Mouse (Mus musculus): ENCODE measurements around the gene Gm2163.
"Not testable (repeated sequence)": the region's sequence is repeated elsewhere in the genome, so short reads cannot be mapped to it uniquely, and the experiment has no call there.

The Gm2163 gene

DNA sequence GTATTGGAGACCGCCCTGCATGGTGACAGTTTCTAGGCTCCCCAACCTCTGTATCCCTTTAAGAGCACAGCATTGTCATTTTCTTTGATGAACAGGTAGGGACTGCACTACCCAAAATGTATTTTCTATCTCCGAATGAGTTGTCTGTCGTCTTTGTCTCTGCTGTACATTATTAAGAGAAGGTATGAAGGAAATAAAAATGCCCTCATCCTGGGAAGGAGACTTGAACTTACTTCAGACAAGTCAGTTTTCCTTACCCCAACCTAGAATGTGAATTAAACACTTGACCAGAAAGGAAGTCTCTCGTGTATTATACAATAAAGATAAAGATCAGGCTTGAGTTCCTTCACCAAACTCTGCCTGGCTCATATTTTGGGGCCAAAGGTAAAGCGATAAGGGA, at the start of gene Gm2163:
Gene Gm2163 (plus strand): TSS at position 301 of the 400 bp plus-strand sequence.
- not testable (repeated sequence) for DNase-seq (ENCODE audit: low spot score)

DNA sequence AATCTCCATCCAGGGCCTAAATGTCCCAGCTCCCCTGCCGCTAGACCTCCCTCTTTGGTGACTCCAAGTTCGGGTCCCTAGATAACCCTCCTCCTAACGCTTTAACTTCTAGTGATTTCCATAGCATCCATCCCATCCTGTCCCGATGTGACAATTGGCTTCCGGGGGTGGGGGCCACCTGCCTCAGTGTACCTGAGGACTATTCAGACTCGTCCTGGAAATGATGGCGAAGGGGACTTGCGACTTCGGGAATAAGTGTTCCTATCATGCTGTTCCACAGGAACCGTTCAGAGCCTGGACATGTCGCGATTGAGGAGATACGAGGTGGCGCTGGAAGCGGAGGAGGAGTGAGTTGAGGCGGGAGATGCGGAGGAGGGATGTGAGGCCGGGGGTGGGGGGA, 27.5 kb upstream of the Gm2163 start, which contains the start of gene Gm21586:
Gene Gm21586 (plus strand): TSS at position 301 of the 400 bp plus-strand sequence.
- not testable (repeated sequence) for DNase-seq (ENCODE audit: low spot score)

DNA sequence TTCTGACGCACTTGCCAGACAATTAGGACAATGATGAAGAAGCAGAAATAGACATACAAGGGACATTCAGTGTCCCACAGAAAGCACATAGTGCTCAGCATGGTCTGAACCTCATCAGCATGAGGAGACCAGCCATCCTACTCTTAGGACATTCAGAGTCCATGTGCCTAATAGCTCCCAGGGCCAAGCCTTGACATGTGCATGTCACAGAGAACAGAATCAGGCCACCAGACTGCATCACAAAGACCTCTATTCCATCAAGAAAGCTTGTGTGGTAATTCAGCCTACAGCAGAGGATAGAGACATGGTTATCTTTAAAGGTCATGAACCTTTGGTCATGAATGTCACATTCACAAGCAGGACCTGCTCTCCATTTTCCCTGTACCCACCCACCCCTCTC, 61.5 kb downstream of the Gm2163 start, which contains the start of gene Fam205a2:
Gene Fam205a2 (minus strand): TSS at position 101 of the 400 bp plus-strand sequence.
- DNase-seq (ENCODE audit: low spot score): not testable (repeated sequence)

DNA sequence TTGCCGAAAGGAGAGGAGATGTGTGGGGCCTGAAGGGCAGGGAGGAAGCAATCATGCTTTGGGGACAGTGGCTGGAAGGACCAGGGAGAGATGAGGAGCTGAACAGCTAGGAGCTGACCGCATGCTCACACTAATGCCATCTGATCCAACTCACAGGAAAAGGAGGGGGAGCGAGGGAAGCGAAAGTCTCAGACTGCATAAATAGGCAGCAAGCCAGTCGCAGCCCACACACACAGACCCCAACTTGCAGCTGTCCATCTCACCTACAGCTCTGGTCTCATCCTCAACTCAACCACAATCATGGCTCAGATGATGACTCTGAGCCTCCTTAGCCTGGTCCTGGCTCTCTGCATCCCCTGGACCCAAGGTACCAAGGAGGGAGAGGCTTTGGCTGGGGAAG, 145.3 kb downstream of the Gm2163 start, which contains the start of gene Gm10591:
Gene Gm10591 (plus strand): TSS at position 301 of the 400 bp plus-strand sequence.
- not testable (repeated sequence) for DNase-seq (ENCODE audit: low spot score)

DNA sequence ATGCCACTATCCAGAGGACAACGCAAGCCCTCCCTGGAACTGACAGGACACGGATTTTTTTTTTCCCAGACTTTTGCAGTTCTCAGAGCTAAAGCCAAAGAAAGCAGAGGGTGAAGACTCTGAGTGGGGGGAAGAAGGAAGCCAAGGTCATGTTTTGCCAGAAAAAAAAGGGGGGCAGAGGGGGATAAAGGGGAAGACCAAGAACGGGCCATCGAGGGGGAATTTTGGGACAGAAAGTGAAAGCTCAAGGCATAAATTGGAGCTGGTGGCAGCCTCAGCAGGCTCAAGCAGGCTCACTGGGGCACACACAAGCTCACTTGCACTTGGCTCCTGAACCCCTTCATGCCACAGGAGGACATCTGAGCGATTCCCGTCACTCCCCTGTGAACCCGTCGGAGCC, 162.9 kb downstream of the Gm2163 start, which contains the start of gene Gm2564:
Gene Gm2564 (plus strand): TSS at position 301 of the 400 bp plus-strand sequence.
- DNase-seq (ENCODE audit: low spot score): not testable (repeated sequence)

Measured in testis, postnatal 14 days (tissue).